Mouse (Mus musculus) kidney, postnatal 0 days (tissue): Measurements from ENCODE around the gene Myh9. TPM values are rescaled to one million over a fixed set of nuclear protein-coding genes. Genes with fewer than 3 reads are reported as not detected.
A peak's percentile ranks its signal among the peaks of the same experiment; 100 is the strongest.

ENCODE experiments used
- ATAC-seq: fragments of 200-750 bp; cut with Nextera tagmentation; replicated peaks from 2 replicates; pipeline ENCODE4 v1.8.0; 2017; ENCODE audit warnings: low read depth, moderate number of reproducible peaks, moderate TSS enrichment, moderate library complexity; ENCODE audit not compliant: low FRiP score
- DNase-seq: peaks from one replicate; pipeline ENCODE4 v3.0.0-alpha.2; 2016; ENCODE audit warnings: low spot score
- H3K27ac ChIP-seq: fragments of 300-500 bp; sonication (generic); 2 replicates; pipeline ENCODE4 v1.5.1; 2014; ENCODE audit warnings: mild to moderate bottlenecking
- H3K27me3 ChIP-seq: fragments of 300-500 bp; sonication (generic); 2 replicates; pipeline ENCODE4 v1.6.1; 2014; ENCODE audit warnings: low read length, mixed read lengths; ENCODE audit not compliant: insufficient read depth
- H3K36me3 ChIP-seq: fragments of 300-500 bp; sonication (generic); 2 replicates; pipeline ENCODE4 v1.6.1; 2014; ENCODE audit warnings: low read length, mixed read lengths; ENCODE audit not compliant: insufficient read depth
- H3K4me1 ChIP-seq: fragments of 300-500 bp; sonication (generic); replicated peaks from 2 replicates; pipeline ENCODE4 v1.6.1; 2014; ENCODE audit warnings: antibody characterized with exemption, low read length, mixed read lengths; ENCODE audit not compliant: insufficient read depth
- H3K4me2 ChIP-seq: fragments of 300-500 bp; sonication (generic); 2 replicates; pipeline ENCODE4 v1.6.1; 2014; ENCODE audit warnings: mild to moderate bottlenecking, low read length, moderate library complexity, mixed read lengths
- H3K4me3 ChIP-seq: fragments of 300-500 bp; sonication (generic); replicated peaks from 2 replicates; pipeline ENCODE4 v1.5.1; 2014; ENCODE audit warnings: low read depth, low read length
- H3K9ac ChIP-seq: fragments of 300-500 bp; sonication (generic); 2 replicates; pipeline ENCODE4 v1.6.1; 2014; ENCODE audit warnings: low read depth, low read length
- H3K9me3 ChIP-seq: fragments of 300-500 bp; sonication (generic); replicated peaks from 2 replicates; pipeline ENCODE4 v1.6.1; 2016; ENCODE audit warnings: low read length, inconsistent platforms, mixed read lengths
- CTCF ChIP-seq: IDR thresholded peaks from 2 replicates; pipeline ENCODE4 v1.5.1; 2016; ENCODE audit warnings: antibody characterized with exemption, low read depth, mild to moderate bottlenecking, moderate library complexity
- WGBS: fragments of 180-500 bp; shearing (Covaris S2); extraction: QIAGEN DNeasy Blood & Tissue Kit; methylation state at CpG from one replicate; pipeline ENCODE4 v1.1.7; 2014; 5-methylcytosine and 5-hydroxymethylcytosine counted together
- polyA plus RNA-seq: library from polyadenylated mRNA; unstranded; fragments of >200 nt; fragmentation: Nextera tagmentation; extraction: Ambion mirVana; gene quantifications from 2 replicates; pipeline ENCODE4 v1.2.1, GENCODE M21; 2015

The Myh9 gene
- polyA plus RNA-seq, 1 experiment from 2014 or later, result 52.9 TPM

DNA sequence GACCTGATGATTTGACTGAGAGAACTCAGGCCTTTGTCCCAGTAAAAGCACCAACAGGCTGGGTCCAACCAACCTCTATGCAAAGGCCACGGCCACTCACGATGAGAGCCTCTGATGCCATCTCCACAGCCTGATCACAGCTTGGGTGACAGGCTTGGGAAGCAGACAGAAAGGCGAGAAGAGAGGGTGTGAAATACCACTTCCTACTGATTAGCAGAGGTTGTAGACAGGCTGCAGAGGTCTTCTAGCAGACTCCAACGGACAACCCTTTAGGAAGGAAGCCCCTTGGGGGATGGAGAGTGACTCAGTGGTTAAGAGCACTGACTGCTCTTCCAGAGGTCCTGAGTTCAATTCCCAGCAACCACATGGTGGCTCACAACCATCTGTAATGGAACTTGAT is 40.8 kb downstream of the Myh9 start:
- no peaks in the 10 kb centered on the region for H3K27me3 ChIP-seq
- H3K4me3 ChIP-seq, result no peak overlapping the region
- peak overlapping the region; percentile 86 for H3K27ac ChIP-seq
- no peak overlapping the region for H3K4me2 ChIP-seq
- no peak for TF ChIP-seq CTCF
- no peaks in the 10 kb centered on the region for H3K9me3 ChIP-seq
- DNase-seq (no peak), ATAC-seq (no peak)
- 30% methylated on average over 4 of the region's 4 CpGs for WGBS
- peaks cover 44% of the 10 kb centered on the region for H3K4me1 ChIP-seq
- H3K36me3 ChIP-seq, result peaks cover 64% of the 10 kb centered on the region
- peak overlapping the region; percentile 23; the same call in 1 of the 2 replicates for H3K9ac ChIP-seq

DNA sequence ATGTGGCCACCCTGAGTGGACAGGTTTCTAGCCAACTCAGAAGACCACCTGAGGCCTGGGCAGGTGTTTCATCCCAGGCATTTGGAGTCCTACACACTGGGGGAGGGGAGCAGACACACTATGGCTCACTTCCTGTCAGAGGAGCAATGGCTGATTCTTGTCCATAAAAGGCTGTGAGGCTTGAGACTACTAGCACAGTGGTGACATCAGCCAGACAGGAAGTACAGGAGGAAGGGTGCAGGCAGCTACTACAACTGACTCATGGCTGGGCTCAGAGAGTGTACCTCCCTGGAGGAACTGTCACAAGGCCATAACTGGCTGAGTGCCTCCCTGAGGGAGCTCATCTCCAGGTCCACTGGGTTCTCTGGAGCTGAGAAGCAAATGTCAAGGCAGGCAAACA is 41.5 kb downstream of the Myh9 start:
- no peaks in the 10 kb centered on the region for H3K27me3 ChIP-seq
- TF ChIP-seq CTCF, result no peak
- H3K4me1 ChIP-seq, result peaks cover 46% of the 10 kb centered on the region
- no peak overlapping the region for H3K4me2 ChIP-seq
- DNase-seq, result peak; percentile 92
- H3K9ac ChIP-seq, result peak overlapping the region; percentile 23; the same call in 1 of the 2 replicates
- ATAC-seq, result peak; percentile 49; the same call in 1 of the 2 replicates
- H3K36me3 ChIP-seq, result peaks cover 66% of the 10 kb centered on the region
- H3K27ac ChIP-seq, result peak overlapping the region; percentile 86
- no peak overlapping the region for H3K4me3 ChIP-seq
- H3K9me3 ChIP-seq, result no peaks in the 10 kb centered on the region

DNA sequence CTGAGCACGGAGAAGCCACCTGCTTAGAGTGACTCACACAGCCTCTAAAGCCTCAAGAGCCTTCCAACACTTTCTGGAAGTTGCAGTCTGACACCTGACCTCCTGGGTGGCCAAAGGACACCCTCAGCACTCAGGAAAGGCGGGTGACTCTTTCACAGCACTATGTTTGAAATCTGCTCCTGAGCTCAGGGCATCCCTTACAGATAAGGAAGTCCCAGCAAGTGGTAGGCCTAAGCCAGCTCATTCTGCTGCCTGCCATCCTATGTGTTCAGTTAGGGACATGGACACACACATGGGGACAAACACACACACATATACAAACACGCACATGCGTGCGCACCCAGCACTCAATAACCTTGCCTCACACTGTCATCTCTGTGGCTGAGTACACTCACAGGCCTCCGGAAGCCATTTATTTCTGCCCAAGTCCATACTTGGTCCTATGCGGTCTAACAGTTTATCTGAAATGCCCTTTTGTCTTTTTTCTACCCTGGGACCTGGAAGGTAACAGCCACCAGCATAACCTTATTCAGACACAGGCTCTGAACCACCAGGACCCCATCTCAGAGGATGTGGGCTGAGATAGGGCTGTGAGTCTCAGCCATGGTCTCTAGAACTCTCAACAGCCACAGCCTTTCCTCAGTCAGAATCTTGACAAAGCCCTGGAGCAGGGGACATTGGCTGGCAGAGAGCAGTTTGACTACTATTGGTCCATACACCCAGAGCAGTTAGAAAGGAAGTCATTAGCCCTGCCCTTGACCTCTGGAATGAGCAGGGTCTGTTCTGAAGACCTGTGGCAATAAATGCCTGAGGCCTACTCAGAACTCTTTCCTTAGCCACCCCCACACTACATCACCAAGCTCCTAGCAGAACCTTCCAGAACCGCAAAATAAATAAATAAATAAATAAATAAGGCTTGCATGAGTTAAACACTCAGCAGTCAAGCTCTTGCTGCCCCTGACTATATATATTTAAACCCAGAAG is 42.2 kb downstream of the Myh9 start:
- 74% methylated on average over 8 of the region's 8 CpGs for WGBS
- peaks cover 46% of the 10 kb centered on the region for H3K4me1 ChIP-seq

GRCm38 (mm10) chr15:77798664-77799490 is 43.1 kb downstream of the Myh9 start:
- Histone ChIP-seq H3K9ac (no peak overlapping the region), H3K27me3 (no peaks in the 10 kb centered on the region), H3K9me3 (no peaks in the 10 kb centered on the region), H3K4me3 (no peak overlapping the region), H3K4me2 (peak overlapping the region; percentile 1; the same call in 1 of the 2 replicates), H3K4me1 (peaks cover 46% of the 10 kb centered on the region), H3K36me3 (peaks cover 64% of the 10 kb centered on the region), H3K27ac (peak overlapping the region; percentile 86)
- ATAC-seq (peak; percentile 75), DNase-seq (peak; percentile 79)
- no peak for TF ChIP-seq CTCF
- 12% methylated on average over 14 of the region's 14 CpGs for WGBS

More for the DNA sequence above, 42.2 kb downstream of the Myh9 start:
- DNase-seq (no peak), ATAC-seq (no peak)
- peak overlapping the region; percentile 86 for H3K27ac ChIP-seq
- no peaks in the 10 kb centered on the region for H3K27me3 ChIP-seq
- no peak overlapping the region for H3K9ac ChIP-seq
- no peak overlapping the region for H3K4me3 ChIP-seq
- no peak for TF ChIP-seq CTCF
- no peaks in the 10 kb centered on the region for H3K9me3 ChIP-seq
- H3K4me2 ChIP-seq, result peak overlapping the region; percentile 1; the same call in 1 of the 2 replicates
- H3K36me3 ChIP-seq, result peaks cover 66% of the 10 kb centered on the region

DNA sequence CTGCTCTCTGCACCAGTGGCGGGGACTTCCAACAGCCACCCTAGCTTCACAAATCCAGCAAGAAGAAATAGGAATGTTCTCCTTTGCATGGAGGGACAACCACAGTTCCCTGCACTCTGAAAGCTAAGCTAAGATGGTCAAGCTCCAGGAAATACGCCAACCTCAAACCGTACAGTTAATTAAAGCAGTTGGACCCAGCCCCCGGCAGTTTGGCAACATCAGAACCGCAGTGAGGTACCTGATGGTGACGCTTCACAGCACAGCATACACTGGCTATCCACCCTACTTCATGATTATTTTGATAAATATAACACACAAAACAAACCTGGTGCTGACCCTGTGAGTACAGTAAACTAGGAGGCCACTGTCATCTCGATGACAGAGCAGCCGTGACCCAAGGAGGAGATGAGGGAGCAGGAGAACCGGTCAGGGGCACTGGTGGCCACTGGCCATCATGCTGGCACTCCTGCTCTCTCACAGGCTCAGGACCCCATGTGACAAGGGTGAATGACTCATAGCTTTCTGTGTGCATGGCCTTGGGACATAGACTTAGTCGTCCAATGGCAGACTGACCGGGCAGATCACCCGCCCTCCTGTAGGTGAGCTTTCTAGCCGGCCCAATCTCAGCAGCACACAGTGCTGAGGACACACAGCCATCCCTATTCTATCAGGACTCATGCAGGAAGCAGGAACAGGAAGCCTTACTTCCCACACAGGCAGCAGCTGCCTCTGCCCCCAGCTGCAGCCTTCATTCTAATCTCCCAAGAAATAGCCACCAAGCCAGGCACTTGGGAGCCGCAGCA is 44.2 kb downstream of the Myh9 start:
- ATAC-seq, result peak; percentile 35; the same call in 1 of the 2 replicates
- H3K27me3 ChIP-seq, result no peaks in the 10 kb centered on the region
- peaks cover 64% of the 10 kb centered on the region for H3K36me3 ChIP-seq
- H3K9ac ChIP-seq, result no peak overlapping the region
- 51% methylated on average over 14 of the region's 14 CpGs for WGBS
- no peaks in the 10 kb centered on the region for H3K9me3 ChIP-seq
- no peak for TF ChIP-seq CTCF
- DNase-seq, result peak; percentile 50
- H3K4me2 ChIP-seq, result 0 out of 2 replicates have a peak overlapping the region, but pooled peaks have one; percentile 1
- H3K4me3 ChIP-seq, result no peak overlapping the region
- peak overlapping the region; percentile 86 for H3K27ac ChIP-seq
- H3K4me1 ChIP-seq, result peaks cover 49% of the 10 kb centered on the region
